Mouse (Mus musculus): Measurements from ENCODE around the gene Mcat. TPM values are rescaled to one million over a fixed set of nuclear protein-coding genes. Genes with fewer than 3 reads are reported as not detected.

Mcat gene
- total and polyA plus RNA-seq, 3 experiments, result 28.4 to 41.6 (median 41.2) TPM

DNA sequence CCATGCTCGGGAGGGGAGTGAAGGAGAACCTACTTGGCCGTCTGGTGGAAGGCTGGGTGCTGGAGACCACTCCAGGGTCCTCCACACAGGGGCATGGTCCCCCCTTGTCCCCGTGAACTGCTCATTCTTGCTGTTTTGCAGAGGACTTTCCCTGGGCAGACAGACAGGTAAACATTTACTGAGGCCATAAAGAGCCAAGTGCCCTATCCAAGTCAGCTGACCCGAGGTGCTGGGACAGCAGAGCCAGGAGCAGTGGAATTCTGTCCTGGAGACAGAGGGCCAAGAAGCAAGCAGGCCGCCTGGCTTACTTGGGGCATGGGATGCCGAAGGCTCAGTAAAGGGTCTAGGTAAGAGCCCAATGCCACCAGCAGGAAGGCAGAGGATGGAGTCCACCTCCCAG lies 32.9 kb downstream of the Mcat start:
- no peak overlapping the region for H3K4me2 ChIP-seq (ENCODE audit: insufficient read depth, low read depth, poor library complexity, severe bottlenecking)
- no peak overlapping the region for H3K9ac ChIP-seq (ENCODE audit: insufficient read depth, low read depth)
- H3K27ac ChIP-seq (ENCODE audit: insufficient read depth, low read depth), result no peak overlapping the region
- H3K9me3 ChIP-seq (replicated peaks; ENCODE audit: low read length), result peaks cover 10% of the 10 kb centered on the region
- TF ChIP-seq MEF2A (IDR thresholded peaks at IDR 0.05; ENCODE audit: borderline replicate concordance, low read depth, low read length), result no peak
- no peak for TF ChIP-seq BHLHE40 (IDR thresholded peaks at IDR 0.05; ENCODE audit: low read depth, low read length)
- TF ChIP-seq POLR2AphosphoS2 (IDR thresholded peaks at IDR 0.05; ENCODE audit: low read depth, low read length), result no peak
- no peak for TF ChIP-seq NELFE (IDR thresholded peaks at IDR 0.05; ENCODE audit: low read depth, low read length)
- no peak for TF ChIP-seq UBTF (IDR thresholded peaks at IDR 0.05; ENCODE audit: low read depth, low read length)
- TF ChIP-seq SMC3 (IDR thresholded peaks at IDR 0.05; ENCODE audit: low read depth, low read length), result no peak
- no peak for TF ChIP-seq GABPA (IDR thresholded peaks at IDR 0.05; ENCODE audit: insufficient replicate concordance, low read depth, low read length)
- TF ChIP-seq JUN (IDR thresholded peaks at IDR 0.05; ENCODE audit: insufficient read depth, low read depth, low read length), result no peak
- no peak for TF ChIP-seq MYC (IDR thresholded peaks at IDR 0.05; ENCODE audit: low read depth, low read length)
- no peak for TF ChIP-seq USF2 (conservative IDR thresholded peaks at IDR 0.05; ENCODE audit: low read depth, low read length)
- TF ChIP-seq ELF1 (IDR thresholded peaks at IDR 0.05; ENCODE audit: low read depth, low read length), result no peak
- TF ChIP-seq MAZ (IDR thresholded peaks at IDR 0.05; ENCODE audit: low read depth, low read length), result no peak
- no peak for TF ChIP-seq TBP (conservative IDR thresholded peaks at IDR 0.05; ENCODE audit: low read depth, low read length)
- no peak for TF ChIP-seq ZMIZ1 (IDR thresholded peaks at IDR 0.05; ENCODE audit: low read depth, low read length)
- no peaks in the 10 kb centered on the region for H3K79me2 ChIP-seq (replicated peaks; ENCODE audit: control insufficient read depth, extremely low read depth, insufficient read depth, poor library complexity, severe bottlenecking)
- H3K4me1 ChIP-seq (ENCODE audit: control insufficient read depth in 1 of 2, insufficient read depth in 2 of 2), result peaks cover 11 to 24% of the 10 kb centered on the region in 2 experiments
- H3K4me3 ChIP-seq (replicated peaks in 1 of 3; ENCODE audit: low read depth in 2 of 3, low read length in 2 of 3, poor library complexity in 1 of 3), result no peak overlapping the region
- dilution Hi-C loops (cut with MboI; ENCODE audit: extremely low pct_ligation_motif_present, extremely low pct_unique_long_range_greater_than_20kb, low sequenced_read_pairs) (no loop called here), in situ Hi-C loops (cut with MboI; ENCODE audit: low pct_ligation_motif_present, low pct_unique_long_range_greater_than_20kb, low sequenced_read_pairs) (no loop called here)
- H3K36me3 ChIP-seq (replicated peaks in 1 of 2; ENCODE audit: control insufficient read depth in 1 of 2, insufficient read depth in 1 of 2, low read length in 1 of 2), result no peaks in the 10 kb centered on the region
- no peak for DNase-seq (ENCODE audit: extremely low read depth)
- peaks cover 51% of the 10 kb centered on the region for H3K27me3 ChIP-seq (replicated peaks)

DNA sequence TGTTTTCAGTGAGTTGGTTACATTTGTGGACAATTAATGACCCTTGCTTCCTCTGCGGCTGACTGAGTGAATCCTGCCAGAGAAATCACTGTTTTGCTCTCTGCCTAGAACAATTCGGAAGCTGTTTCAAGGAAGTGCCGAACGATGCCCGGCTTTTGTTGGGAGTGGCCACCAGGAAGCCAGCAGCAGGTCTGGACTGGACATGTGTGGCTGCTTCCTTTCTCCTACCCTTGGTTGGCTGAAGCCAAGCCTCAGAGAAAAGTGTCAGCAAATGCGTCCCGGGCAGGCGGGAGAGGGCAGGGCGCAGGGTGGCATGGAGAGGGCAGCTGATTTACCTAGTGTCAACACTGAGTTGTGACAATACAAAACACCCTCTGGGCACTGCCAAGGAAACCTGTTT lies 33.4 kb downstream of the Mcat start:
- Histone ChIP-seq H3K27me3 (replicated peaks) (peaks cover 56% of the 10 kb centered on the region), H3K9ac (ENCODE audit: insufficient read depth, low read depth) (no peak overlapping the region), H3K9me3 (replicated peaks; ENCODE audit: low read length) (peaks cover 10% of the 10 kb centered on the region), H3K27ac (ENCODE audit: insufficient read depth, low read depth) (no peak overlapping the region), H3K79me2 (replicated peaks; ENCODE audit: control insufficient read depth, extremely low read depth, insufficient read depth, poor library complexity, severe bottlenecking) (no peaks in the 10 kb centered on the region), H3K4me2 (ENCODE audit: insufficient read depth, low read depth, poor library complexity, severe bottlenecking) (no peak overlapping the region), H3K4me1 (ENCODE audit: control insufficient read depth in 1 of 2, insufficient read depth in 2 of 2) (peaks cover 10 to 20% of the 10 kb centered on the region in 2 experiments; a peak in 3 of 4 replicates), H3K4me3 (replicated peaks in 1 of 3; ENCODE audit: low read depth in 2 of 3, low read length in 2 of 3, poor library complexity in 1 of 3) (no peak overlapping the region), H3K36me3 (replicated peaks in 1 of 2; ENCODE audit: control insufficient read depth in 1 of 2, insufficient read depth in 1 of 2, low read length in 1 of 2) (no peaks in the 10 kb centered on the region)
- dilution Hi-C loops (cut with MboI; ENCODE audit: extremely low pct_ligation_motif_present, extremely low pct_unique_long_range_greater_than_20kb, low sequenced_read_pairs) (no loop called here), in situ Hi-C loops (cut with MboI; ENCODE audit: low pct_ligation_motif_present, low pct_unique_long_range_greater_than_20kb, low sequenced_read_pairs) (no loop called here)
- TF ChIP-seq MXI1 (IDR thresholded peaks at IDR 0.05; ENCODE audit: low read depth, low read length) (no peak), RAD21 (IDR thresholded peaks at IDR 0.05; ENCODE audit: low read depth, low read length) (no peak), USF1 (IDR thresholded peaks at IDR 0.05; ENCODE audit: low read depth, low read length) (no peak)
- DNase-seq (ENCODE audit: extremely low read depth), result no peak
